Mouse (Mus musculus) spleen, postnatal 14 days (tissue): ENCODE data around the gene Plxnd1.

Experiments
- DNase-seq, 2 experiments: peaks; one replicate each; pipeline ENCODE4 v3.0.0; 2021 to 2022; ENCODE audit warnings: low spot score in 2 of 2

The Plxnd1 gene

GRCm38 (mm10) chr6:115982889-115983288 lies 11.9 kb downstream of the Plxnd1 start:
- no peak for DNase-seq

- no peak for DNase-seq
Observed at GRCm38 (mm10) chr6:115978596-115978995, 16.2 kb downstream of the Plxnd1 start.

GRCm38 (mm10) chr6:115977810-115978209 lies 17.0 kb downstream of the Plxnd1 start:
- no peak for DNase-seq

- no peak for DNase-seq
Observed at GRCm38 (mm10) chr6:115975606-115976005, 19.2 kb downstream of the Plxnd1 start.

- no peak for DNase-seq
Observed at GRCm38 (mm10) chr6:115973881-115974662, 20.7 kb downstream of the Plxnd1 start.

- DNase-seq: no peak
Observed at GRCm38 (mm10) chr6:115973139-115973875, 21.5 kb downstream of the Plxnd1 start.

GRCm38 (mm10) chr6:115972083-115972764 lies 22.6 kb downstream of the Plxnd1 start:
- DNase-seq: no peak

- no peak for DNase-seq
Observed at GRCm38 (mm10) chr6:115971273-115972060, 23.3 kb downstream of the Plxnd1 start.

- DNase-seq: peak in 1 of 2 experiments; percentile 24
Observed at GRCm38 (mm10) chr6:115969952-115970351, 24.9 kb downstream of the Plxnd1 start.

- DNase-seq: no peak
Observed at GRCm38 (mm10) chr6:115969103-115969502, 25.7 kb downstream of the Plxnd1 start.

- no peak for DNase-seq
Observed at GRCm38 (mm10) chr6:115968700-115969099, 26.1 kb downstream of the Plxnd1 start.

GRCm38 (mm10) chr6:115968086-115968485 lies 26.7 kb downstream of the Plxnd1 start:
- DNase-seq: no peak

- DNase-seq: no peak
Observed at GRCm38 (mm10) chr6:115967291-115967880, 27.4 kb downstream of the Plxnd1 start.

GRCm38 (mm10) chr6:115966227-115966966 lies 28.4 kb downstream of the Plxnd1 start:
- no peak for DNase-seq

GRCm38 (mm10) chr6:115963656-115964055 lies 31.1 kb downstream of the Plxnd1 start:
- DNase-seq: no peak

- no peak for DNase-seq
Observed at GRCm38 (mm10) chr6:115962439-115963085, 32.2 kb downstream of the Plxnd1 start.

- no peak for DNase-seq
Observed at GRCm38 (mm10) chr6:115961743-115962142, 33.1 kb downstream of the Plxnd1 start.

- no peak for DNase-seq
Observed at GRCm38 (mm10) chr6:115960322-115960721, 34.5 kb downstream of the Plxnd1 start.

GRCm38 (mm10) chr6:115959151-115959691 lies 35.6 kb downstream of the Plxnd1 start:
- DNase-seq: no peak

GRCm38 (mm10) chr6:115958445-115958844 lies 36.4 kb downstream of the Plxnd1 start:
- DNase-seq: no peak
